Mouse (Mus musculus) spleen, postnatal 10 days (tissue): ENCODE measurements around the gene Trim24.

ENCODE experiments used
- DNase-seq, 2 experiments: peaks; one replicate each; pipeline ENCODE4 v3.0.0; 2021 to 2022; ENCODE audit warnings: low spot score in 2 of 2

The Trim24 gene

DNA sequence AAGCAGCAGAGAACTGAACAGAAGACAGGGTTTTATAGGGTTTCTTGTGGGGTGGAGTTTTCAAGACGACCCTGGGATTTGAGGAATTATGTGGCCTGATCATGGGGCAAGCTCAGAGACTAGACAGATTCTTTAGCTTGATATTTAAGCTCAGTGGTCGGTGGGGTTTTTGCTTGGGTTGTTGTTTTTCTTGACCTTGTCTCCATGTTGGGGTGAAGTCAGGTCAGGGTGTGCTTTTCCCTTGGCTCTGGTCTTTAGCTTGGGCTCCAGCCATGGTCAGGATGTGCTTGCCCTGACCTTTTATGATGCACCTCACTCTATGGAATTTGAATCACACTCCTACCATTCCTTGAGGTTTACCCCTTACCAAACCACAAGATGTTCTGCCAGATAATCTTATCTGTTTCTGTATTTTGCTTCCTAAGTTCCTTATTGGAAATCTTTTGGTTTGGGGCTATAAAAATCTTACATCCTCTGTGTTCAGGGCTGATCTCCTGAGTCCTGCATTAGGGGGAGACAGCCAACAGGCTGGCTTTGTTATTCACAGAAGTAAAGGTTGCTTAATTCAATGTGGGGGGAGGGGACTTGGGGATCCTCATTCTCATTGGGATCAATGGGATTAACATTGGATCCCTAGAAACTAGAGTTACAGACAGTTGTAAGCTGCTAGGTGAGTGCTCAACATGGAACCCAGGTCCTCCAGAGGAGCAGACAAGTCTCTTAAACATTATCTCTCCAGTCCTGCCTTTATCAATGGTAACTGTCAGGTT lies 6.5 kb upstream of the Trim24 start:
- DNase-seq, result no peak

DNA sequence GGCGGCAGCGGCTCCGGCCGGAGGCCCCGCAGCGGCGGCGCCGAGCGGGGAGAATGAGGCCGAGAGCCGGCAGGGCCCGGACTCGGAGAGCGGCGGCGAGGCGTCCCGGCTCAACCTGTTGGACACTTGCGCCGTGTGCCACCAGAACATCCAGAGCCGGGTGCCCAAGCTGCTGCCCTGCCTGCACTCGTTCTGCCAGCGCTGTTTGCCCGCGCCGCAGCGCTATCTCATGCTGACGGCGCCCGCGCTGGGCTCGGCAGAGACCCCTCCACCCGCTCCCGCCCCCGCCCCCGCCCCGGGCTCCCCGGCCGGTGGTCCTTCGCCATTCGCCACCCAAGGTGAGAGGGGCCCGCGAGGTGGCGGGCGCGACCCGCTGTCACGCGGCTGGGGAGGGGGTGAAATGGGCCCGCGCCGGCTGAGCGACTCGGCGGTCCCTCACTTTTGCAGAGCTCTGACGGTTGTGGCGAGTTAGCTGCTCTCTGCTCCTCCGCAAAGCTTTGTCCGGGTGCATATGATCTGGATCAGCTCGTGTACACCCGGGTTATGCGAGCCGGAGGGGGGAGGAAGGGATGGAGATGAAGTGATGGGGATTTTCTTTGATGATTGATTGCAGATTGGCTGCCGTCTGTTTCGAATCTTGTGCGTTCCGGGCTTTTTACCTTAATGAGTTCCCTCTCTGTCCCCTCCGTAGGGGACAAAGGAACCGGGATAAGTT lies 683 bp downstream of the Trim24 start:
- DNase-seq, result peak in 1 of 2 experiments; percentile 67

DNA sequence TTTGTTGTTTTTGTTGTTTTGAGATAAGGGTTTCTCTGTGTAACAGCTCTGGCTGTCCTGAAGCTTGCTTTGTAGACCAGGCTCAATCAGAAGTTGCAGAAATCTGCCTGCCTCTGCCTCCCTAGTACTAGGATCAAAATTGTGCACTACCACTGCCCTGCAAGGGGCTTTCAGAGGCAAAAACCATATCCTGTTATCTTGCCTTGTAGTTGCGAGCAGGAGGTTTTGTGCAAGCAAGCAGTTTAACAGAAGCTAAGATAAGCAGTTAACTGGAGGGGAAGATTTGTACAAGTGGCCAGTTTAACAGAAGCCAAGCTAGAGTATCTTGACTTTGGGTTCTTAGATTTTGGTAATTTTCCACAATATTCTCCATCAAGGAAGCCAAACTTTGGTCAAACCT lies 2.2 kb downstream of the Trim24 start:
- DNase-seq, result no peak

DNA sequence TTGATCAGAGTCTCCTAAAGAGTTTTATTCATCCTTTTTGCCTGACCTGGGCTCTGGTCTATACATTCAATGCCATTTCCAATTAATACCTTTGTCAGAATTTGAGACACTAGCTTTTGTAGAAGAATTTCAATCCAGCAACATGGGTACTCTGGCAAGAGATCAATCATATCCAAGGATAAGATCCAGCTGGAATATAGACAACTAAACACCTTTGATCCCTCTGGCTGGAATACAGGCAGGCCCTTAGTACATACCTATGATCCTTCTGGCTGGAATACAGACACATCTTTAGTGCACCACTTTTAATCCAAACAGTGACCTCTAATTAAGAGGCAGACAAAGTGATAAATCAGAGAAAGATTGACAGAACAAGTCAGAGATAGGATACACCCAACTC lies 3.1 kb downstream of the Trim24 start:
- no peak for DNase-seq

DNA sequence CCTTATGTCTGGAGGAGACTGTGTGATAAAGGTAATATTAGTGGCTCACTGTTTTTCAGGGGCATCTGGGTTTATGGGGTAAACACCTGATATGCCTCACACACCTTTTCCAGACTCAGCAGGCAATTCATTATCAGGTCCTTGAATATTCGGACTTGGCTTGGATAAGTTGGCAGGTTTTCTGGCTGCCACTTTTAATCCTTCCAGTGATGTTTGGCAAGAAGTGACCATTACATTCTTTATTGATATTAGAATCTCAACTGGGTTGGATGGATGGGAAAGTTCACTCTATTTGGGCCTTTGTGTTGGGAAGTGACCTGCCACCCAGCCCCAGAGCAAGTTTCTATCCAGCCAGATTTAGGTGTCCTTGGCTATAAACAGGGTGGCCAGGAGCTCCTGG lies 7.6 kb downstream of the Trim24 start:
- no peak for DNase-seq

DNA sequence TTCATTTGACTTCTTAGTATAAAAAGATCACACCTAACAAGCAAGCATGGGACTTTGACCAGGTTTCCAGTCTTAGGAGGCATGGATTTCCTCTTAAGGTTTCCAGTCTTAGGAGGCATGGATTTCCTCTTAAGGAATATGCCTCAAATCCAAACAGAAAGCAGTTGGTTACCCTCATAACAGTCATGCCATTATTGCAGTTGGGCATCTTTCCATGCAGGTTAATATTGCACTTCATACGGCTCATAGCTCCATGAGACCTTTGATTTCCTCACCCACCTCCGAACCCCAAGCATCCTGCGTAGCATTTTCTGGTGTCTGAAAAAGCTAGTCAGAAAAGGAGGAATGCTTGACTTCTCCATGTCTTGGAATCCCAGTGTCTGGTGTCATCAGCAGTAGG lies 10.0 kb downstream of the Trim24 start:
- no peak for DNase-seq

DNA sequence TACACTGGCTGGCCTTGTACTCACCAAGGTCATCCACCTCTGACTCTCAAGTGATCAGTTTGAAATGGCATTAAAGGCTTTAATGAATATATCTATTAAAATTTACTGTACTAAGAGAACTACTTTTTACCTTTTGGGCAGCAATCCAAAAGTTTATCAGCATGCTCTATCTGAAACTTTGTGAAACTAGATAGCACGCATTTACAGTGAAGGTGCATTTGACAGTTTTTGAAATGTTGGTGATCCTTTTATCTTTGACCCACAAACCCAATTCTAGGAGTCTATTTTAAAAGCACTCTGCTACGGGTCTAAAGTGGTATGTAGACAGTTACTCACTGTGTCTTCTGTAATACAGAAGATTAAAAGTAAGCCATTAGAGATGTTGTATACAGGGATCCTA lies 23.0 kb downstream of the Trim24 start:
- no peak for DNase-seq

DNA sequence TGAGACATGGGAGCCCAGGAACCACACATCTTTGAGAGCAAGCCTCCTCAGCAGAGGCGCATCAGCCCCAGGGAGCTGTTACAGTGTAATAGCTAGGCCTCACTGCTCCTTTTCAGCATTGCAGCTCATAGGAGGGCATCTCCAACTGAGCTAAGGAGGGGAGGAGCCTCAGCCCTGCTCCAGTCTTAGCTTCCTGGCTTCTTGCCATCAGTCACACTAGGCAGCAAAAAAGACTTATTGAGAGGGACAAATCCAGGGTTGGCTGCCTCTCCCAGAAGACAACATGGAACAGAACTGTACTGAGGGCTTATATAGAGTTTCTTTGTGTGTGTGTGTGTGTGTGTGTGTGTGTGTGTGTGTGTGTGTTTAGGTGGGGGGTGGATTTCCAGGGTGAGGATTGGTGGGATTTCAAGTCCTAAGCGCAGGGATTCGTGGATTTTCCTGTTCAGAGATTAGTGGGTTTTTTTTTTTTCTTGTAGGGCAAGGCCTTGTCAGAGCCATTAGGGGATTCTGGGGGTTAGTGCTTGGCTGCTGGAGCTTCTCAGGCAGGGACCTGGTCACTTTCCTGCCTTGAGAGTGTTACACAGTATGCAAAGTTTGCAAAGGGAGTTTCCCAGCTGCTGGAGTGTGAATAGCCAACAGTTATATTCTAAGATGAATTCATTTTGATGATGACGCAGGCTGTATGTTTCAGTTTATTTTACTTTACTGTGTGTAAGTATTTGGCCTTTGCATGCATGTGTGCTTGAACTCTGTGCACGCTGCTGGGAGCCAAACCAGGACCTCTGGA lies 25.2 kb downstream of the Trim24 start:
- peak in 1 of 2 experiments; percentile 33 for DNase-seq

DNA sequence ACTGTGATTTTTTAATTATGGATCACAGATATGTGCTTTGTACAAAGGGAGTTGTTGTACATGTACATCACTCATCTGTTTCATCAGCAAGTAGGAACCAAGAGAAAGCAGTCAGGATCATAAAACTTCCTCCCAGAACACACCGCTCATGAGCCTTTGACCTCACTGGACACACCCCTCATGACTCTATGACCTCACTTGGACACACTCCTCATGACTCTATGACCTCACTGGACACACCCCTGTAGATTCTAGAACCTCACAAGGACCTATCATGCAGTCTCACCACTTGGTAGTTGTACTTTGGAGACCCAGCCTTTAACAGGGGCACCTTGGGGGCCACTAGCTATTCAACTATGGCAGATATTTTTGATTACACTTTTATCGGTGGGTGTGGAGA lies 29.6 kb downstream of the Trim24 start:
- no peak for DNase-seq

DNA sequence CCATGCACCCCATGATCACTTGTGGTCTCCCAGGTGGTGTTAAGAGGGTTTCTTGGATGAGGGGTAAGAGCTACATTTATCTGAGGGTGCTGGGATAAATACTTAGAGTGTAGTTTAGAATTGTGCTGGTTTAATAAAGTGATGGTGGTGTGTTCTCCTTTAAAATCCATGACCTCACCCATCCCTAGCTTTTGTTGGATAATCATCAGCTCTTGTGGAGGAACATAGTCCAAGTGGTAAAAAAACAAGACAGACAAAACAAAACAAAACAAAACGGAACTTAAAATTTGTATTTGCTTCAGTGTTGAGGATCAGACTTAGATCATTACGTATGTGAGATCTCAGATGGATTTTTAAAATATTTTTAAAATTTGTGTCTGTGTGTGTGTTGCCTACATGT lies 31.2 kb downstream of the Trim24 start:
- DNase-seq, result no peak

DNA sequence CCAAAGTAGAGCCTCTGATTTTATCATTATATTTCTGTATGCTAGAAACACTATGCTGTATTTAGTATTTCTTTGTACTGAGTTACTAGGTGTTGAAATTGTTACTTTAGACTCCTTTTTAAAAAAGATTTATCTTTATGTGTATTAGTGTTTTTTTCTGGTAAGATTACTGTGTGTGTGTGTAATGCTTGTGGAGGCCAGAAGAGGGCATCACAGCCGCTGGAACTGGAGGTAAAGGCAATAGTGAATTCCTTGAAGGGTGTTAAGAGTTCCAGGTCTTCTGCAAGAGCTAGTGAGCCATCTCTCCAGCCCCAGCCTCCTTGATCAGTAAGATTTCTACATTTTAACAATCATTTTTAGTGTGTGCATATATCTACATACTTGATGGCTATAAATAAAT lies 33.2 kb downstream of the Trim24 start:
- no peak for DNase-seq

DNA sequence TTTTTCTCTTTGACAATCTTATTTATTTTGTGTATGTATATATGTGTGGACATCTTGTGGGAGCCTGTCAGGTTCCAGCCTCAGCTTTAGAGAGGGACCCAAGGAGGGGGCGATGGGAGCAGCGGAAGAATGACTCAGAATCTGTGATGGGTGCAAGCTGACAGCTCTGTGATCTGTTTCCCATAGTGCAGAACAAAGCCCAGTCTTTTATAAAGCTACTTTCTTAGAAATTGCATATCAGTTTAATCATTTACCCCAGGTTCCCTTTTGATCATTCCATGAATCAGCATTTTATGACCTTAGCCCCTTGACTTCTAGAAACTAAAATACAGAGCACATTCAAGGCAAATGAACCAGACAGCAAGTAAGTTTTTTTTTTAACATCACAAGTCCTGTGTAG lies 42.9 kb downstream of the Trim24 start:
- no peak for DNase-seq

DNA sequence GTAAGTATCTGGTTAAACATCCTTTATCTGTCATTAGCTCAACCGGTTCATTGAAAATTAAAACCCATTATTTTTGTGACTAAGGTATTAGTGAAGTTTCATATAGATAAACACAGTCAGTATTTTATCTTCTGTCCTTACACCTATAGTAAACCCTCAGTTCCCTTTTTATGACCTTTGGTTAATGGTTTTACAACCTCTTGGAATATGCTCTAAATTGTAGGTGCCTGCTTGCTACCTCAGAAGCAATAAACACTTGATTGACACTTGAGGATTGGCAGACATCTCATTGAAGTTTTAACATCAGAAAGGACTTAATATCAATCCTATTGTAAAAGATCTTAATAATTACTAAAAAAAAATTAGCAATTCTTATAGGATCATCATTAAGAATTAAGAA lies 54.5 kb downstream of the Trim24 start:
- no peak for DNase-seq

DNA sequence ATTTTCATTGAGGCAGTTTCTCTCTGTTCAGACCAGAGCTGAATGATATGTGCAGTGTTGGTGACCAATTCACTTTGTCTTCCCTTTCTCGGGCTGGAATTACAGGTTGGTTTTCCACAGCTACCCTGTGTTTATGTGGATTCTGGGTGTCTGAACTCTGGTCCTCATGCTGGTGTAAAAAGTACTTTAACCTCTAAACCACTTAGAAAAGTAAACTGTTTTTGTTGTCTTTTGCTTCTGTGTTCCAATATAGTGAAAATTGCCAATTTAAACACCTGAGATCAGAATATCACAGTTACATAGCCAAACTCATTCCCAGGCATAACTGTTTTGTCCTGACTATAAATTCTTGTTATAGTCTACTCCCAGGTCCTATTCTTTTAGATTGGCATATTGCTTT lies 56.1 kb downstream of the Trim24 start:
- no peak for DNase-seq

DNA sequence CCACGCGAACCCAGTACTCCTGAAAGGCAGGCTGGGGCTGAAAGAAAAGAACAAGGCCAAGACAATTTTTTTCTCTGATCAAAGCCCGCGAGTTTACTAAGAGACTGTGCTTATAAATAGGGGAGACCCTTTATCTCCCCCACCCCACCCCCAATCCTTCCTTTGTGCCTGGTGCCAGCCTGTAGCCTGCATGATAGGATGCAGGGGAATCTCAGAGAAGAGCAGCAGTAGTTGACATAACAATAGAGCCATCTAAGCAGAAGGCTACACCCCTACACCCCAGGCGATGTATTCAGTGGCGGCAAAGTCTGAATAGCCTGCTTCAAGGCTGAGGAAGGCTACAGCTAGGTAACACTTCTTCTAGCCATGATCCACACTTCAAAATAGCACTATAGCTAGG lies 65.9 kb downstream of the Trim24 start:
- DNase-seq, result no peak

DNA sequence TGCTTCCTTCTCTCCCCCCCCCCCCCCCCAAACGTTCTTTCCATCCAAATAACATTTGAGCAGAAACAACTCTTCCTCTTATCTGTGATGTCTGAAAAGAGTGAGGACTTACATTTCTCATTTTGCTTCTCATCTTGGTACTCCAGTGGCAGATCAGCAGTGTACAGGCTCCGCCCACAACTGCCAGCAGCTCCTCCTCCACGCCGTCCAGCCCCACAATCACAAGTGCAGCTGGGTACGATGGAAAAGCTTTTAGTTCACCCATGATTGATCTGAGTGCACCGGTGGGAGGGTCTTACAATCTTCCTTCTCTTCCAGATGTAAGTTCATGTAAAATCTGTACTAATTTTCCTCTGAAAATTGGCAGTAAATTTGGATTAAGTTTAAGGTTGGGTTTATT lies 80.7 kb downstream of the Trim24 start:
- no peak for DNase-seq

DNA sequence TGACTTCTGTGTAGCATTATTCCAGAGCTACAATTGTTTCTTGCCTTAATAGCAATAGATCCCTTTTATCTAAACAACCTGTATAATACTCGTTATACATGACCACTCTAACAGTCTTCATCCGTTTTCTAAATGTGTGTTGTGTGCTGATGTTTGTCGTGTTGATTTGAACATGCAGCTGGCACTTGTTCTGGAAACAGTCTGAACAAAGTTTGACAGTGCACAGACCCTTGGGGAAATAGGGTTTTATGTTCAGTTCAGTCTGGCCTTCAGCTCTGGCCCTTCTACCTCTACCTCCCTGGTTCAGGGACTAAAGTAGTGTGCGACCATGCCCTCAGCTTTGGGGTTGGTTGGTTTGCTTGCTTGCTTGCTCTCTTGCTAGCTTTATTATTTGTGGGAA lies 96.8 kb downstream of the Trim24 start:
- DNase-seq, result no peak

DNA sequence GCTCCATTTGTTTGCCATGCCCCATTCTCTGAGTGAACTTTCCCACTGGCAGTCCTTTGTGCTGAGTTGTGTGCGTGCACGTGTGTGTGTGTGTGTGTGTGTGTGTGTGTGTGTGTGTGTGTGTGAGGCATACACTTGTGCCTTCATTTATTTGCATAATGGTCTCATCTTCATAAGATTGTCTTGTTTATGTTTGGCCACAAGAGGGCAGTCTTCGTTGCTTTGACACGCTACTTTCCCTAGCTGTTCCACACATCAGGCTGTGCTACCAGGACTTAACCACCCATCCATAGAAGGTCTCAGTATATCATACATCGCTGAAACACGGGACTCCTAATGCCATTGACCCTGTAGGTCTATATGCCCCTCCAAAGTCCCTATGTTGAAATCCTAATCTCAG lies 136.8 kb downstream of the Trim24 start:
- DNase-seq, result peak in 1 of 2 experiments; percentile 43

DNA sequence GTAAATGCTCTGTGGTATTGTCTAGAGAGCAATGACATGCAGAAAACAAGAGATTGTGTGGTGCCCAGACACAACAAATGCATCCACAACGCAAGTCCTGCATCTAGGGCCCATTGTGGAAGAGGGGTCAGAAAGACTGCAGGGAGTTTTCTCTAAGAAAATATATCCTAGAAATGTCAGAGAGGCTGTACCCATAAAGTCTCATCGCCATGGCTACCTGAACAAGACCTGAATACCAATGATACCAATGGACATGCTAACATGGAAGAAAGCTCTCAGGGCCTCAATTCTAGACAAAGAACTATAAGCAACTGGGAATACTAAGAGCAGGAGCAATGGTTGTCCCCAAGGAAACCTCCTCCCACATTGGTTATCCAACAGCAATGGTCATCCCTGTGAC lies 142.2 kb downstream of the Trim24 start:
- no peak for DNase-seq
